Mouse (Mus musculus): ENCODE measurements around the gene Tax1bp1. TPM values are rescaled to one million over a fixed set of nuclear protein-coding genes. Genes with fewer than 3 reads are reported as not detected.

The Tax1bp1 gene
- total RNA-seq (2023), result 100 to 1,000 TPM; 225 to 254 TPM

GRCm38 (mm10) chr6:52713104-52713896 lies at the start of gene Tax1bp1:
Gene Tax1bp1, plus strand, starts transcription at chr6:52713729.

Other genes starting within 250 kb of the Tax1bp1 start
- gene Hibadh, start 73.3 kb upstream of the Tax1bp1 start, total RNA-seq (2023), result 10 to 100 TPM; 47.8 to 48.4 TPM

Data from T-cell, adult 66 days (primary cell).